Mouse (Mus musculus): ENCODE results near the gene Syn3.
"Not testable (repeated sequence)": the region's sequence is repeated elsewhere in the genome, so short reads cannot be mapped to it uniquely, and the experiment has no call there.

Gene Syn3

GRCm38 (mm10) chr10:86468612-86469546 is 29.8 kb downstream of the Syn3 start:
- no peak for DNase-seq (ENCODE audit: low spot score)

- DNase-seq (ENCODE audit: low spot score) = peak; percentile 84
These were observed 35.0 kb downstream of the Syn3 start for GRCm38 (mm10) chr10:86463538-86464199.

- no peak for DNase-seq (ENCODE audit: low spot score)
These were observed 39.1 kb downstream of the Syn3 start for GRCm38 (mm10) chr10:86459643-86460042.

GRCm38 (mm10) chr10:86457665-86458209 is 41.0 kb downstream of the Syn3 start:
- DNase-seq (ENCODE audit: low spot score) = peak; percentile 24

- DNase-seq (ENCODE audit: low spot score) = no peak
These were observed 41.5 kb downstream of the Syn3 start for GRCm38 (mm10) chr10:86457195-86457594.

GRCm38 (mm10) chr10:86455296-86456055 is 43.2 kb downstream of the Syn3 start:
- no peak for DNase-seq (ENCODE audit: low spot score)

- peak; percentile 64 for DNase-seq (ENCODE audit: low spot score)
These were observed 46.2 kb downstream of the Syn3 start for GRCm38 (mm10) chr10:86452326-86452995.

- DNase-seq (ENCODE audit: low spot score) = no peak
These were observed 47.4 kb downstream of the Syn3 start for GRCm38 (mm10) chr10:86451294-86451693.

- no peak for DNase-seq (ENCODE audit: low spot score)
These were observed 52.0 kb downstream of the Syn3 start for GRCm38 (mm10) chr10:86446649-86447048.

GRCm38 (mm10) chr10:86445207-86445606 is 53.5 kb downstream of the Syn3 start:
- DNase-seq (ENCODE audit: low spot score) = no peak

GRCm38 (mm10) chr10:86444665-86445064 is 54.0 kb downstream of the Syn3 start:
- no peak for DNase-seq (ENCODE audit: low spot score)

- no peak for DNase-seq (ENCODE audit: low spot score)
These were observed 56.9 kb downstream of the Syn3 start for GRCm38 (mm10) chr10:86441765-86442164.

- no peak for DNase-seq (ENCODE audit: low spot score)
These were observed 59.1 kb downstream of the Syn3 start for GRCm38 (mm10) chr10:86439640-86440039.

GRCm38 (mm10) chr10:86437294-86437693 is 61.4 kb downstream of the Syn3 start:
- no peak for DNase-seq (ENCODE audit: low spot score)

- DNase-seq (ENCODE audit: low spot score) = not testable (repeated sequence)
These were observed 63.7 kb downstream of the Syn3 start for GRCm38 (mm10) chr10:86435006-86435405.

GRCm38 (mm10) chr10:86429651-86430050 is 69.0 kb downstream of the Syn3 start:
- DNase-seq (ENCODE audit: low spot score) = no peak

- DNase-seq (ENCODE audit: low spot score) = no peak
These were observed 70.7 kb downstream of the Syn3 start for GRCm38 (mm10) chr10:86427956-86428355.

GRCm38 (mm10) chr10:86425690-86426530 is 72.8 kb downstream of the Syn3 start:
- peak; percentile 37 for DNase-seq (ENCODE audit: low spot score)

GRCm38 (mm10) chr10:86421731-86422370 is 76.8 kb downstream of the Syn3 start:
- DNase-seq (ENCODE audit: low spot score) = no peak

- peak; percentile 21 for DNase-seq (ENCODE audit: low spot score)
These were observed 79.8 kb downstream of the Syn3 start for GRCm38 (mm10) chr10:86418931-86419330.

Measured in adipocyte (in vitro differentiated cells).